Mouse (Mus musculus) fat pad, adult 2 months (tissue): Measurements from ENCODE around the gene Spaca4.

Source experiments
- DNase-seq: peaks from one replicate; pipeline ENCODE4 v3.0.0-alpha.2; 2011; ENCODE audit warnings: low read depth, low spot score; ENCODE audit errors: extremely low read depth

Gene Spaca4

GRCm38 (mm10) chr7:45701072-45701471 is 24.5 kb downstream of the Spaca4 start:
- DNase-seq: no peak

GRCm38 (mm10) chr7:45700301-45701015 is 25.2 kb downstream of the Spaca4 start:
- no peak for DNase-seq

GRCm38 (mm10) chr7:45699523-45700141 is 26.0 kb downstream of the Spaca4 start, which contains the start of gene Car11:
Gene Car11 (plus strand): TSS chr7:45699843.
- DNase-seq: no peak

GRCm38 (mm10) chr7:45697894-45698293 is 27.7 kb downstream of the Spaca4 start:
- DNase-seq: no peak

GRCm38 (mm10) chr7:45695098-45695497 is 30.5 kb downstream of the Spaca4 start:
- DNase-seq: no peak

GRCm38 (mm10) chr7:45693921-45694591 is 31.6 kb downstream of the Spaca4 start, which contains the start of gene Sec1:
Gene Sec1 (minus strand): TSS chr7:45694402.
- no peak for DNase-seq

- DNase-seq: no peak
These were observed 33.2 kb downstream of the Spaca4 start for GRCm38 (mm10) chr7:45692364-45692763.

GRCm38 (mm10) chr7:45689800-45690199 is 35.8 kb downstream of the Spaca4 start:
- no peak for DNase-seq

GRCm38 (mm10) chr7:45689099-45689498 is 36.5 kb downstream of the Spaca4 start:
- DNase-seq: no peak

GRCm38 (mm10) chr7:45686841-45687240 is 38.8 kb downstream of the Spaca4 start:
- DNase-seq: no peak

GRCm38 (mm10) chr7:45685811-45686210 is 39.8 kb downstream of the Spaca4 start:
- DNase-seq: no peak

- DNase-seq: no peak
These were observed 42.1 kb downstream of the Spaca4 start, which contains the start of gene Ntn5 for GRCm38 (mm10) chr7:45683396-45684050. Gene Ntn5 (plus strand): TSS chr7:45684022.

- DNase-seq: no peak
These were observed 43.2 kb downstream of the Spaca4 start for GRCm38 (mm10) chr7:45682144-45683126.

- no peak for DNase-seq
These were observed 44.4 kb downstream of the Spaca4 start for GRCm38 (mm10) chr7:45681046-45681736.

GRCm38 (mm10) chr7:45679966-45680621 is 45.5 kb downstream of the Spaca4 start:
- DNase-seq: no peak

- DNase-seq: no peak
These were observed 47.1 kb downstream of the Spaca4 start for GRCm38 (mm10) chr7:45678513-45678912.

- no peak for DNase-seq
These were observed 47.9 kb downstream of the Spaca4 start for GRCm38 (mm10) chr7:45677627-45678295.
